Mouse (Mus musculus): ENCODE data around the gene Csn3.

DNA sequence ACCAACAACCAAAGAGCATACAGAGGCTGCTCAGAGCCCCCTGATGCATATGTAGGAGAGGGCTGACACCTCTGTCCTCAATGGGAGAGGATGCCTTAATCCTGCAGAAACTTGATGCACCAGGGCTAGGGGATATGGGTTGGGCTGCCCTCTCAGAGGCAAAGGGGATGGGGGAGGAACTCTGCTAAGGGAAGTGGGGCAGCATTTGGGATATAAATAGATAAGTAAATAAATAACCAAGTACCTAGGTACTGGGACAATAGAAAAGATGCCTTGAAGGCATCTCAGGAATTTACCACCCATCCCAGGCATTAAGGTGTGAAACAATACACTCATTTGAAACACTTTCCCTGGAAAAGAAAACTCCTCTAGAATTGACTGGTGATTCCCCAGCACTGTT, 26.5 kb downstream of the Csn3 start:
- TF ChIP-seq CTCF (IDR thresholded peaks at IDR 0.05; ENCODE audit: extremely low read depth, insufficient read depth, low read length) (no peak), POLR2A (IDR thresholded peaks at IDR 0.05; ENCODE audit: extremely low read depth, insufficient read depth, low read length) (no peak)

Measured in cortical plate, adult 2 months (tissue).